Mouse (Mus musculus): ENCODE data around the gene Gm42791.

GRCm38 (mm10) chr5:148895833-148896232, 99.1 kb downstream of the Gm42791 start:
- TF ChIP-seq GATA1 (IDR thresholded peaks at IDR 0.05; ENCODE audit: low read length) (no peak), TAL1 (IDR thresholded peaks at IDR 0.05; ENCODE audit: low read length) (no peak)

Data from erythroblast, embryonic 14.5 days (primary cell).